Mouse (Mus musculus): Measurements from ENCODE around the gene Tldc2. TPM values are rescaled to one million over a fixed set of nuclear protein-coding genes. Genes with fewer than 3 reads are reported as not detected.

Gene Tldc2
- polyA plus RNA-seq (2014; fragmentation: Nextera tagmentation; extraction: Ambion mirVana), result not detected in 2 replicates

DNA sequence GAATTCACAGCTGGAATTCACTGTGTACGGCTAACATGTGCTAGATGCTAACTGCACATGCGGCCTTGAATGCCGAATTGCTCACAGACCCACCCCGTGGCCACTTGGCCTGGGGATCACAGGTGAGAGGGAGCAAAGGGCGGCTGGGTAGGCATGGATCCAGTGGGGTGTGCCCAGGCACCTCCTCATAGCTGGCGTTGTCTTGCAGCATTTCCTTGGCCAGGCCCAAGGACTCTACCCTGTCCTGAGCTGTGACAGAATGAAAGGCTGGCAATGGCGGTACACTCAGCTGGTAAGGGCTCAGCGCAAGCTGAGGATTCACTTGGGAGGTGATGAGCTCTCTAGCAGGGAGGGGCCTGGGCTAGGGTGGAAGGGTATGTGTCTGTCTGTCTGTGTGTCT, at the start of gene Tldc2:
Tldc2 (plus strand) TSS at position 260 of the 400 bp plus-strand sequence.
- Histone ChIP-seq H3K4me2 (replicated peaks; ENCODE audit: low read depth, low read length) (no peak within 1 kb of the TSS), H3K9ac (ENCODE audit: low read depth, low read length) (no peak within 1 kb of the TSS), H3K9me3 (ENCODE audit: control insufficient read depth, low read length) (no peaks in the 10 kb centered on the region), H3K27me3 (ENCODE audit: control insufficient read depth, insufficient read depth, low read length) (no peaks in the 10 kb centered on the region), H3K27ac (ENCODE audit: low read depth, low read length) (no peak within 1 kb of the TSS), H3K4me3 (ENCODE audit: low read depth, low read length) (no peak within 1 kb of the TSS), H3K4me1 (replicated peaks; ENCODE audit: control insufficient read depth, insufficient read depth, low read length) (no peaks in the 10 kb centered on the region), H3K36me3 (ENCODE audit: control insufficient read depth, insufficient read depth, low read length) (no peaks in the 10 kb centered on the region)
- no peak for DNase-seq (ENCODE audit: low spot score)
- WGBS, result 86% methylated on average over 8 of the region's 8 CpGs
- no peak for ATAC-seq (ENCODE audit: low FRiP score)

GRCm38 (mm10) chr2:157037303-157037702, 49.6 kb upstream of the Tldc2 start:
- H3K27me3 ChIP-seq (ENCODE audit: control insufficient read depth, insufficient read depth, low read length), result no peaks in the 10 kb centered on the region
- H3K4me2 ChIP-seq (replicated peaks; ENCODE audit: low read depth, low read length), result no peak overlapping the region
- H3K36me3 ChIP-seq (ENCODE audit: control insufficient read depth, insufficient read depth, low read length), result peaks cover 10% of the 10 kb centered on the region; the same call in 1 of the 2 replicates
- 87% methylated on average over 9 of the region's 9 CpGs for WGBS
- no peak overlapping the region for H3K27ac ChIP-seq (ENCODE audit: low read depth, low read length)
- no peaks in the 10 kb centered on the region for H3K9me3 ChIP-seq (ENCODE audit: control insufficient read depth, low read length)
- DNase-seq (ENCODE audit: low spot score) (no peak), ATAC-seq (ENCODE audit: low FRiP score) (no peak)
- H3K9ac ChIP-seq (ENCODE audit: low read depth, low read length), result no peak overlapping the region
- H3K4me3 ChIP-seq (ENCODE audit: low read depth, low read length), result no peak overlapping the region
- H3K4me1 ChIP-seq (replicated peaks; ENCODE audit: control insufficient read depth, insufficient read depth, low read length), result no peaks in the 10 kb centered on the region

DNA sequence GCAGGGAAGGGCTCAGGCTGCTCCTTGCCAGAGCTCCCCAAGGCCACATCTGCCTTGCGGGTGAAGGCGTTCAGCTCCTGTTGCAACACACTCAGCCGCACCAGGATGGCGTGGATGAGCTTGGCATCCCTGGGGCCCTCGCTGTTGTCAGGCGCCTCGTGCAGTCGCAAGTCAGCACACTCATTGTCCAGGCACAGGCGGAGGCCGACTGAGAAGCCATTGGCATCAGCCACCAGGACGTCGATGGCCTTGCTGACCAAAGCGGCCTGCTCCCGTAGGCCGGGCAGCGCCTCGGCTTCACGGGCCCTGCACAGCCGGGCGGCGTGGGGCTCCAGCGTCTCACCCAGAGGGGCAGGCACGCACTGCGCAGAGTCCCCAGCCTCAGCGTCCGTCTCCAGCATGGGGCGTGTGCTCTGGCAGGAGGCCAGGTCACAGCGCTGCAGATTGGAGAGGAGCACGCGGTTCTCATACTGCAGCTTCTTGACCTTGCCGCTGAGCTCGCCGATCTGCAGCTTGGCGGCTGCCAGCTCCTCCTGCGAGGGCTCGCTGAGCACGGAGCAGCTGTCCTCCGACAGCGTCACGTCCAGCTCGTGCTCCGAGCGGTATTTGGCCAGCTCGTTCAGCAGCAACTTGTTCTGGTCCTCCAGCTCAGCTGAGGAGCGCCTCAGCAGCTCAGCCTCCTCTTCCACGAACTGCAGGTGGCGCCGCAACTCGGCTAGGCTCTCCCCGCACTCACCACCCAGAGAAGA, 46.8 kb upstream of the Tldc2 start:
- Histone ChIP-seq H3K4me3 (ENCODE audit: low read depth, low read length) (no peak overlapping the region), H3K27ac (ENCODE audit: low read depth, low read length) (no peak overlapping the region), H3K36me3 (ENCODE audit: control insufficient read depth, insufficient read depth, low read length) (peaks cover 16% of the 10 kb centered on the region; the same call in 1 of the 2 replicates), H3K27me3 (ENCODE audit: control insufficient read depth, insufficient read depth, low read length) (no peaks in the 10 kb centered on the region), H3K9ac (ENCODE audit: low read depth, low read length) (no peak overlapping the region), H3K9me3 (ENCODE audit: control insufficient read depth, low read length) (no peaks in the 10 kb centered on the region), H3K4me1 (replicated peaks; ENCODE audit: control insufficient read depth, insufficient read depth, low read length) (no peaks in the 10 kb centered on the region), H3K4me2 (replicated peaks; ENCODE audit: low read depth, low read length) (no peak overlapping the region)
- WGBS, result 88% methylated on average over 50 of the region's 50 CpGs
- DNase-seq (ENCODE audit: low spot score), result no peak
- ATAC-seq (ENCODE audit: low FRiP score), result no peak

- Histone ChIP-seq H3K4me1 (replicated peaks; ENCODE audit: control insufficient read depth, insufficient read depth, low read length) (no peaks in the 10 kb centered on the region), H3K36me3 (ENCODE audit: control insufficient read depth, insufficient read depth, low read length) (peaks cover 16% of the 10 kb centered on the region)
- no peak for ATAC-seq (ENCODE audit: low FRiP score)
These were observed 46.2 kb upstream of the Tldc2 start for GRCm38 (mm10) chr2:157040649-157041046.

DNA sequence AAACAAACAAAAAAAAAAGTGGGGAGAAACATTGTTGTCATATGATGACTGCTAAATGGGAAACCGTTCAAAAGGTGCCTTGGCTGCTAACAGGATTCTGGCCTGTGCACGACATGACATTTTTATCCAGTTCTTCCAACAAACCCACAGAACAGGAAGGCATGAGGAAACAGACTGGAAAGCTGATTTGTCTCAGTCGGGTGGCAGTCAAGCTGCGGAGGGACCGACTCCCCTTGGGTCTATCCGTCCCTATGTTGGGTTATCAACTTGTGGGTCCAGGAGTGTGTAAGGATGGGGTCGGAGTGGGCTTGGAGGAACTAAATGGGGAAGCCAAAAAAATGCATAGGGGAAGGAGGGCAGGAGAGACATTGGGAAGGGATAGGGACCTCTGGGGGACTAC, 45.4 kb upstream of the Tldc2 start:
- WGBS, result 92% methylated on average over 7 of the region's 7 CpGs
- Histone ChIP-seq H3K27me3 (ENCODE audit: control insufficient read depth, insufficient read depth, low read length) (no peaks in the 10 kb centered on the region), H3K36me3 (ENCODE audit: control insufficient read depth, insufficient read depth, low read length) (peaks cover 21% of the 10 kb centered on the region), H3K9me3 (ENCODE audit: control insufficient read depth, low read length) (no peaks in the 10 kb centered on the region), H3K9ac (ENCODE audit: low read depth, low read length) (no peak overlapping the region), H3K4me1 (replicated peaks; ENCODE audit: control insufficient read depth, insufficient read depth, low read length) (no peaks in the 10 kb centered on the region), H3K4me2 (replicated peaks; ENCODE audit: low read depth, low read length) (no peak overlapping the region), H3K27ac (ENCODE audit: low read depth, low read length) (no peak overlapping the region), H3K4me3 (ENCODE audit: low read depth, low read length) (no peak overlapping the region)
- no peak for DNase-seq (ENCODE audit: low spot score)
- no peak for ATAC-seq (ENCODE audit: low FRiP score)

More at GRCm38 (mm10) chr2:157040649-157041046, 46.2 kb upstream of the Tldc2 start:
- DNase-seq (ENCODE audit: low spot score), result no peak
- Histone ChIP-seq H3K27me3 (ENCODE audit: control insufficient read depth, insufficient read depth, low read length) (no peaks in the 10 kb centered on the region), H3K4me2 (replicated peaks; ENCODE audit: low read depth, low read length) (no peak overlapping the region), H3K27ac (ENCODE audit: low read depth, low read length) (no peak overlapping the region), H3K9ac (ENCODE audit: low read depth, low read length) (no peak overlapping the region), H3K4me3 (ENCODE audit: low read depth, low read length) (no peak overlapping the region), H3K9me3 (ENCODE audit: control insufficient read depth, low read length) (no peaks in the 10 kb centered on the region)
- 83% methylated on average over 17 of the region's 17 CpGs for WGBS

DNA sequence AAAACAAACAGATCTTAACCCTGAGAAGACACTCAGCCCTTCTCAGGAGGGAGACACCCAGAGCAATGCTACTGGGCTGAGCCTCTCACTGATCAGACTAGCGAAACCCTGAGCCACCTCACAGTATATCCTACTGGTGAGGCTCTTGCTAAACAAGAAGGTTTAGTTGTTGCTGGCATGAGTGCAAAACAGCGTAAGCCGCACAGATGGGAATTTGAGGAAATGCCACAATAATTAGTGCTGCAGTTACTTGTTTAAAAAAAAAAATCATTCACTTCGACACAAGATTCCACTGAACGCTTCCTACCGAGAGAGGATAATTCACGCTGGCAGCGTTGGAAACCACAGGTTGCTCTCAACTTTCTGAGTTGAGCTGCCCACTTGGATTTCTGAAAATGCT, 43.3 kb upstream of the Tldc2 start:
- Histone ChIP-seq H3K9me3 (ENCODE audit: control insufficient read depth, low read length) (no peaks in the 10 kb centered on the region), H3K27ac (ENCODE audit: low read depth, low read length) (no peak overlapping the region), H3K27me3 (ENCODE audit: control insufficient read depth, insufficient read depth, low read length) (no peaks in the 10 kb centered on the region), H3K4me1 (replicated peaks; ENCODE audit: control insufficient read depth, insufficient read depth, low read length) (no peaks in the 10 kb centered on the region), H3K4me2 (replicated peaks; ENCODE audit: low read depth, low read length) (no peak overlapping the region), H3K36me3 (ENCODE audit: control insufficient read depth, insufficient read depth, low read length) (peaks cover 17% of the 10 kb centered on the region), H3K9ac (ENCODE audit: low read depth, low read length) (no peak overlapping the region), H3K4me3 (ENCODE audit: low read depth, low read length) (no peak overlapping the region)
- 92% methylated on average over 8 of the region's 8 CpGs for WGBS
- ATAC-seq (ENCODE audit: low FRiP score) (no peak), DNase-seq (ENCODE audit: low spot score) (no peak)

- H3K36me3 ChIP-seq (ENCODE audit: control insufficient read depth, insufficient read depth, low read length), result peaks cover 15% of the 10 kb centered on the region
- peak; percentile 46 for DNase-seq (ENCODE audit: low spot score)
These were observed 42.9 kb upstream of the Tldc2 start for GRCm38 (mm10) chr2:157043987-157044386.

GRCm38 (mm10) chr2:157045932-157046331, 40.9 kb upstream of the Tldc2 start:
- Histone ChIP-seq H3K4me2 (replicated peaks; ENCODE audit: low read depth, low read length) (no peak overlapping the region), H3K27ac (ENCODE audit: low read depth, low read length) (no peak overlapping the region), H3K4me1 (replicated peaks; ENCODE audit: control insufficient read depth, insufficient read depth, low read length) (peaks cover 4% of the 10 kb centered on the region; the same call in 1 of the 2 replicates), H3K9ac (ENCODE audit: low read depth, low read length) (no peak overlapping the region), H3K4me3 (ENCODE audit: low read depth, low read length) (no peak overlapping the region), H3K27me3 (ENCODE audit: control insufficient read depth, insufficient read depth, low read length) (no peaks in the 10 kb centered on the region), H3K36me3 (ENCODE audit: control insufficient read depth, insufficient read depth, low read length) (peaks cover 11% of the 10 kb centered on the region), H3K9me3 (ENCODE audit: control insufficient read depth, low read length) (no peaks in the 10 kb centered on the region)
- no peak for ATAC-seq (ENCODE audit: low FRiP score)
- DNase-seq (ENCODE audit: low spot score), result no peak
- 93% methylated on average over 2 of the region's 2 CpGs for WGBS

More at GRCm38 (mm10) chr2:157043987-157044386, 42.9 kb upstream of the Tldc2 start:
- no peak overlapping the region for H3K4me2 ChIP-seq (replicated peaks; ENCODE audit: low read depth, low read length)
- no peak overlapping the region for H3K27ac ChIP-seq (ENCODE audit: low read depth, low read length)
- H3K9me3 ChIP-seq (ENCODE audit: control insufficient read depth, low read length), result no peaks in the 10 kb centered on the region
- H3K4me3 ChIP-seq (ENCODE audit: low read depth, low read length), result no peak overlapping the region
- no peaks in the 10 kb centered on the region for H3K4me1 ChIP-seq (replicated peaks; ENCODE audit: control insufficient read depth, insufficient read depth, low read length)
- ATAC-seq (ENCODE audit: low FRiP score), result no peak
- no peak overlapping the region for H3K9ac ChIP-seq (ENCODE audit: low read depth, low read length)
- no peaks in the 10 kb centered on the region for H3K27me3 ChIP-seq (ENCODE audit: control insufficient read depth, insufficient read depth, low read length)

DNA sequence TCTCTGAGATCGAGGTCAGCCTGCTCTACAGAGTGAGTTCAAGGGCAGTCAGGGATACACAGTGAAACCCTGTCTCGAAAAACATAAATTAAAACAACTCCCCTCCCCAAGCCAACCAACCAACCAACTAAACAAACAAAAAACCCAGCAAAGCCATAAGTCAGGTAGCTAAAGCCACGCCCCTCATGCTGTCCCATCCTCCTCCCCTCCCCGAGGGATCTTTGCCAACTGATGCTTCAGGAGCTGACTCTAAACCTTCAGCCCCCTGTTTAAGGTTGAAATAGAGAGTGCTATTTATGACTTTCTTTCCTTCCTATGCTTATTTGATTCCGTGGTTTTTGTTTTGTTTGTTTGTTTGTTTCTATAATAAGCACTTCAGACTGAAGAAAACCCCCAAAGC, 39.9 kb upstream of the Tldc2 start:
- DNase-seq (ENCODE audit: low spot score), result no peak
- Histone ChIP-seq H3K4me1 (replicated peaks; ENCODE audit: control insufficient read depth, insufficient read depth, low read length) (peaks cover 4% of the 10 kb centered on the region; the same call in 1 of the 2 replicates), H3K27ac (ENCODE audit: low read depth, low read length) (no peak overlapping the region), H3K9ac (ENCODE audit: low read depth, low read length) (no peak overlapping the region), H3K9me3 (ENCODE audit: control insufficient read depth, low read length) (no peaks in the 10 kb centered on the region), H3K36me3 (ENCODE audit: control insufficient read depth, insufficient read depth, low read length) (peaks cover 11% of the 10 kb centered on the region), H3K27me3 (ENCODE audit: control insufficient read depth, insufficient read depth, low read length) (no peaks in the 10 kb centered on the region), H3K4me2 (replicated peaks; ENCODE audit: low read depth, low read length) (no peak overlapping the region), H3K4me3 (ENCODE audit: low read depth, low read length) (no peak overlapping the region)
- no peak for ATAC-seq (ENCODE audit: low FRiP score)
- WGBS, result 93% methylated on average over 5 of the region's 5 CpGs

Measured in hindbrain, embryonic 11.5 days (tissue).